Mouse (Mus musculus): Measurements from ENCODE around the gene Mall. TPM values are rescaled to one million over a fixed set of nuclear protein-coding genes. Genes with fewer than 3 reads are reported as not detected.

Gene Mall
- polyA plus RNA-seq (2012), result not detected in 2 replicates

- TF ChIP-seq GATA1 (IDR thresholded peaks at IDR 0.05; ENCODE audit: low read length), result no peak
Measured at GRCm38 (mm10) chr2:127729671-127730070, at the start of gene Mall. Gene Mall, minus strand, starts transcription at chr2:127729932.

GRCm38 (mm10) chr2:127778451-127778850, 48.7 kb upstream of the Mall start:
- TF ChIP-seq GATA1 (IDR thresholded peaks at IDR 0.05; ENCODE audit: low read length), result no peak

GRCm38 (mm10) chr2:127775013-127775412, 45.3 kb upstream of the Mall start:
- no peak for TF ChIP-seq GATA1 (IDR thresholded peaks at IDR 0.05; ENCODE audit: low read length)

- no peak for TF ChIP-seq GATA1 (IDR thresholded peaks at IDR 0.05; ENCODE audit: low read length)
Measured at GRCm38 (mm10) chr2:127774578-127774941, 44.8 kb upstream of the Mall start.

- no peak for TF ChIP-seq GATA1 (IDR thresholded peaks at IDR 0.05; ENCODE audit: low read length)
Measured at GRCm38 (mm10) chr2:127773938-127774577, 44.3 kb upstream of the Mall start.

GRCm38 (mm10) chr2:127761587-127761986, 31.9 kb upstream of the Mall start:
- no peak for TF ChIP-seq GATA1 (IDR thresholded peaks at IDR 0.05; ENCODE audit: low read length)

- no peak for TF ChIP-seq GATA1 (IDR thresholded peaks at IDR 0.05; ENCODE audit: low read length)
Measured at GRCm38 (mm10) chr2:127760429-127761000, 30.8 kb upstream of the Mall start.

GRCm38 (mm10) chr2:127760014-127760413, 30.3 kb upstream of the Mall start:
- no peak for TF ChIP-seq GATA1 (IDR thresholded peaks at IDR 0.05; ENCODE audit: low read length)

- no peak for TF ChIP-seq GATA1 (IDR thresholded peaks at IDR 0.05; ENCODE audit: low read length)
Measured at GRCm38 (mm10) chr2:127759157-127759880, 29.6 kb upstream of the Mall start.

- no peak for TF ChIP-seq GATA1 (IDR thresholded peaks at IDR 0.05; ENCODE audit: low read length)
Measured at GRCm38 (mm10) chr2:127757171-127757570, 27.4 kb upstream of the Mall start.

- TF ChIP-seq GATA1 (IDR thresholded peaks at IDR 0.05; ENCODE audit: low read length), result no peak
Measured at GRCm38 (mm10) chr2:127754113-127754512, 24.4 kb upstream of the Mall start.

GRCm38 (mm10) chr2:127751849-127752610, 22.3 kb upstream of the Mall start:
- no peak for TF ChIP-seq GATA1 (IDR thresholded peaks at IDR 0.05; ENCODE audit: low read length)

GRCm38 (mm10) chr2:127749376-127749775, 19.6 kb upstream of the Mall start:
- TF ChIP-seq GATA1 (IDR thresholded peaks at IDR 0.05; ENCODE audit: low read length), result no peak

- TF ChIP-seq GATA1 (IDR thresholded peaks at IDR 0.05; ENCODE audit: low read length), result no peak
Measured at GRCm38 (mm10) chr2:127748316-127748715, 18.6 kb upstream of the Mall start.

- no peak for TF ChIP-seq GATA1 (IDR thresholded peaks at IDR 0.05; ENCODE audit: low read length)
Measured at GRCm38 (mm10) chr2:127742637-127743036, 12.9 kb upstream of the Mall start.

Data from G1E-ER4 (cell line).